Mouse (Mus musculus): ENCODE measurements around the gene Ifit2.

- TF ChIP-seq GATA1 (IDR thresholded peaks at IDR 0.05; ENCODE audit: low read length) (no peak), TAL1 (IDR thresholded peaks at IDR 0.05; ENCODE audit: low read length) (no peak)
Measured at GRCm38 (mm10) chr19:34517812-34518594, 32.5 kb upstream of the Ifit2 start.

Data from erythroblast, embryonic 14.5 days (primary cell).